Mouse (Mus musculus) adrenal gland, adult 8-10 months (tissue): ENCODE data around the gene Klf3. TPM values are rescaled to one million over a fixed set of nuclear protein-coding genes. Genes with fewer than 3 reads are reported as not detected.

ENCODE experiments used
- DNase-seq: peaks from one replicate; pipeline ENCODE4 v3.0.0; 2022
- total RNA-seq, 4 experiments: library from RNA; stranded (reverse); gene quantifications; 2 replicates each; pipeline ENCODE4 v1.2.4; 2022

Gene Klf3
- 10 to 100 TPM; 48.3 to 64.6 (median 53.4) TPM for total RNA-seq

DNA sequence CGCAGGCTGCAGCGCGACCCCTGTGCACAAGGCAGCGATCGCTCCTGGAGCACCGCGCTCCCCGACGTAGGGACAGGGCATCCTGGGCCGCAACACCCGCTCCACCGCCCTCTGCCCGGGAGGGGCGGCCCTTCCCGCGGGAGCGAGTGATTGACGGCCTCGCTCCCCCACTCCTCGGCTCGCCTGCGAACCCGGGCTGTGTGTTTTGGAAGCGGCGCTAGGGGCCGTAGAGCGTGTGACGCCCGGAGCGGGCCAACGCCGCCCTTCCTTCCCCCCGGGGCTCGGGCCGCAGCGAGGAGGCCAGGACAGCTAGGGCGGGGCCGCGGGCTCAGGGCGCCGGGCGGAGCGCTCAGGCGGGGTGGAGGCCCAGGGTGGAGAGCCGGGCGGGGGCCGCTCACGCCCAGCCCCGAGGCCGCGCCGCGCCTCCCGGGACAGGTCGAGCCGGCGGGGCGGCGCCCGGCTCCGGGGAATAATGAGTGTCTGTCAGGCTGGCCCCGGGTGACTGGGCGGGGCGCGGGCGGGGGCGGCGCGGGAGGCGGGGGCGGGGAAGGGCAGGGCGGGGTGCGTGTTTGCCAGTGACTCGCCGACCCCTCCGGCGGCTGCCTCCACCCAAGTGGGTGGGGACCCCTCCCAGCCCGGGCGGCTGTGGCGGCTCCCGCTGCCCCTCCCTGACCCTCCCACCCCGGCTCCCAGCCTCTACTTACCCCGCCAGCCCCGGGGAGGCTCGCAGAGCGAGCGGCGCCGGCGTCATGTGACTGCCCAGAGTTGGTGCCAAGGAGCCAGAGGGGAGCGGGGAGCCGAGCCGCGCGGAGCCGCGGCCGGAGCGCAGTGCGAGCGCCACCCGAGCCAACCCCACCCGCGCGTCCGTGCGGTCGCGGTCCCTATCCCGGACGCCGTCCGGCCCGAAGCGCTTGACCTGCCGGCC, at the start of gene Klf3:
TSS of gene Klf3 (plus strand) at position 594 of the 925 bp plus-strand sequence.
- peak; percentile 94 for DNase-seq

DNA sequence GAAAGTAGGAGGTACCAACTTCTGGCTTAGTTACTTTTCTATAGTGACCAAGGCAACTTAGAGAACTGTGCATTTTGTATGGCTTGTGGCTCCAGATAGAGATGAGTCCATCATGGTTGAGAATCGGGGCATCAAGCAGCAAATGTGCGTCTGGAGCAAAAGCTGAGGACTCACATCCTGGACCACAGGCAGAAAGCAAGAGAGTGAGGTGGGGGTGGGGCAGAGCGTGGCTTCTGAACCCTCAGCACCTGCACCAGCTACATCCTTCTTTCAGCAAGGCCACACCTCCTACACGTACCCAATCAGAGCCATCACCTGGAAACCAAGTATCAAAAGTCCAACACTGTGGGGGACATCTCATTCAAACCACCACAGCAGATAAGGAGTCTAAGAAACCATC, 40.9 kb upstream of the Klf3 start:
- DNase-seq = no peak

GRCm38 (mm10) chr5:64764452-64764851, 38.7 kb upstream of the Klf3 start:
- no peak for DNase-seq

GRCm38 (mm10) chr5:64765765-64766164, 37.4 kb upstream of the Klf3 start:
- DNase-seq = no peak

DNA sequence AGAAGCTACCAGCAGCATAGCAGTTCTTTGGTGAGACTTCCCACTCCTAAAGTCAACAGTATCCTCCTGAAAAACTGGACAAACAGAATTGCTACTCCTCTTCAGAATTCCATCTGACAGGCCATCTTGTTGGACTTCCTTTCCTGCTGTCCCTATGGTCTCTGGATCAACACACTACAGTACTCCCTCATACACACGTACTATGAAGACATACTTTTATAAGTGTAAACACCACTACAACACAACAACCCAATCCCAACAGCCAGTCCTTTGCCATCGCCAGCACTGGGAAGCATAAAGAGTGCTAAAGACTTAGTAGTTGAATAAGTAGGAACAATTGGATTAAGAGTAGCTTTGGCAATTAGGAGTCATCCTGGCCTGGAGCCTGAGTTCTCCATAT, 36.6 kb upstream of the Klf3 start:
- no peak for DNase-seq

GRCm38 (mm10) chr5:64771619-64772018, 31.6 kb upstream of the Klf3 start:
- no peak for DNase-seq

GRCm38 (mm10) chr5:64778211-64778610, 25.0 kb upstream of the Klf3 start:
- DNase-seq = no peak

DNA sequence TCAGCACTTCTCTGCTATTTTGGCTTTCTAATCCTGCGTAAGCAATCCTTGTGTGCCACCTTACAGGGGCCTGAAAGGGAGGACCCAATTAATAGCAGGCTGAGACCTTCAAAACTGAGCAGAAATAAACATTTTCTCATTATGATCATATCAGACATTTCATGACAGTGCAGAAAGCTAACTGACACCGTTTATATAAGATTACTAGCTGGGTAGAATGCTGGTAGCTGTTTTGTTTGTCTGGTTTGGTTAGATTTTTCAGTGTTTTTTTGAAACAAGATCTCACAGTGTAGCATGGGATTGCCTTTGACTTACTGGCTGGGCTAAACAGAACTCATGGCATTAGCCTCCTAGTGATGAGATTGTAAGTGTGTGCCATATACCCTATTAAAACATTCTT, 23.9 kb upstream of the Klf3 start:
- no peak for DNase-seq

DNA sequence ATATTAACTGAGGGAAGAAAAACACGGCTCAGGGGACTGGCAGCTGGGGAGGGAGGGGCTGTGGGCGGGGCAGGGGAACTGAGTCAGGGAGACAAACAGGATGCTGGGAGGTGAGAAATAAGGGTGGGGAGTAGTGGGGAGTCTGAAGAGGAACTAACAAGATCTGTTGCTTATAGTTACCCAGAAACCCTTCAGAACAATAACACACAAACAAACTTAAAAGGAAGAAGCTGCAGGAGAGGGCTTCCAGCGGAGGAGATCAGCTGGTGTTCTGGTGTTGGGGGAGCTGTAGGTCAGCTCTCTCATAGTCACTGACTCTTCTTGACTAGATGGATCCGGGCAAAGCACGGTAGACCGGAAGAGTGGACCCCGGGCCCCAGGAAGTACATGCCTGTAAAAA, 22.4 kb upstream of the Klf3 start:
- no peak for DNase-seq

DNA sequence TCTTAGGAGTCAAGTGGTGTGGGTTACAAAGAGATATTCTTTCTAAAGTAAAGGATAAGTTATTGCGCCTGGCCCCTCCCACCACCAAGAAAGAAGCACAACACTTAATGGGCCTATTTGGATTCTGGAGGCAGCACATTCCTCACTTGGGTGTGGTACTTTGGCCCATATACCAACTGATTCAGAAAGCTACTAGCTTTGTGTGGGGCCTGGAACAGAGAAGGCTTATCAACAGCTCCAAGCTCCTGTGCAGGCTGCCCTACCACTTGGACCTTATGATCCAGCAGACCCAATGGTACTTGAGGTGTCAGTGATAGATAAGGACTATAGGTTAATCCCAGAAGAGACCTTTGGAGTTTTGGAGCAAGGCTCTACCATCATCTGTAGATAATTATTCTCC, 15.0 kb upstream of the Klf3 start:
- DNase-seq = no peak

- DNase-seq = no peak
These were observed 5.0 kb upstream of the Klf3 start for GRCm38 (mm10) chr5:64798209-64798608.

GRCm38 (mm10) chr5:64801545-64801944, 1.6 kb upstream of the Klf3 start:
- DNase-seq = no peak

DNA sequence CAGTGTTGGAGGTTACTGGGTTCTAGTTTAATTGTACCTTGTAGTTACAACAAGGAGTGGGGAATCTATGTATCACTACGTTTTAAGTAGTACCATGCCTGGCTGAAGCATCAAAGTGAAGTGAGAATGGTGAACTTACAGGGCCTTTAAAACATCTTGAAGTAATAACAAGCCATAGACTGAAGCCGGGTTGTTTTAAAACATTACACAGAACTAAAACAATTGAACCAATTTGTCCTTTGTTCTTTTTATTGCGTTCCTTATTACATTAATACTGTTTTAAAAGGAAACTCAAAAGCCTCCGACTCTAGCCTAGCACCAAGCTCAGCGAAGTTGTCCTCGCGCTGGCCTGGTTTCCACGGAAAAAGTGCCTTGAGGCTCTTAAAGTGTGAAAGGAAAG, 1.0 kb upstream of the Klf3 start:
- DNase-seq = no peak

GRCm38 (mm10) chr5:64803720-64804462, 703 bp downstream of the Klf3 start:
- peak; percentile 44 for DNase-seq

DNA sequence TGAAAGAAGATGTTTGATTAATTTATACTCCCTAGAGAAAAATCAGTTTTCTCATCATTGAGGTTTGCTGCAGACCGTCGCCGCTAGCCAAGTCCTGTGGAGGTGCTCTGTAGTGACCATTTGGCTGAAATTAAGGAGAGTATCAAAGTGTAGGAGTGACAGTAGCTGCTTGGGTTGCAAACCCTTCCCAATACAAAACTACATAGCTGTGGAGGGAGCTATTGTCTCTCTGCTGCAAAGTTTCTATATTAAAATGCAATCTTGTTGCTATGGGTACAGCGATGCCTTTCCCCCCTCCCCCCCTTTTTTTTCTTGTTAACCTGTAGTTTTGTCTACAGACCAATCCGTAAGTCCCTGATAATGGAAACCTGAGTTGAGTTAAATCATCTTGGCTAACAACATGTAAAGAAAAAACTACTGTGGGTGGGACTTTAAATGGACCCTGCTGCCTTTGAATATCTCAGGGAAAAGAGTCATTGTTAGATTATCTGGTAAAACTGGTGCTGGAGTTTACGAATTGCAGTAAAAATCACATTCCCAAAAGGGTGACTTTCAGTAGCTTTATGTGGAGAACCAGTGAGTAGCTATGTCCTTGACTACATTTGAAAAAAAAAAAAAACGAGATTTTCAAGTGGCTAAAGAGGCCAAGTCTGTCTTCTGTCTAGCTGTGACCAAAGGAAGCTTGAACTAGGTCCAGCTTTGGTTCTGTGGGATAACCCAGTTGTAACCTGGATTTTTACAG, 2.1 kb downstream of the Klf3 start:
- DNase-seq = no peak

DNA sequence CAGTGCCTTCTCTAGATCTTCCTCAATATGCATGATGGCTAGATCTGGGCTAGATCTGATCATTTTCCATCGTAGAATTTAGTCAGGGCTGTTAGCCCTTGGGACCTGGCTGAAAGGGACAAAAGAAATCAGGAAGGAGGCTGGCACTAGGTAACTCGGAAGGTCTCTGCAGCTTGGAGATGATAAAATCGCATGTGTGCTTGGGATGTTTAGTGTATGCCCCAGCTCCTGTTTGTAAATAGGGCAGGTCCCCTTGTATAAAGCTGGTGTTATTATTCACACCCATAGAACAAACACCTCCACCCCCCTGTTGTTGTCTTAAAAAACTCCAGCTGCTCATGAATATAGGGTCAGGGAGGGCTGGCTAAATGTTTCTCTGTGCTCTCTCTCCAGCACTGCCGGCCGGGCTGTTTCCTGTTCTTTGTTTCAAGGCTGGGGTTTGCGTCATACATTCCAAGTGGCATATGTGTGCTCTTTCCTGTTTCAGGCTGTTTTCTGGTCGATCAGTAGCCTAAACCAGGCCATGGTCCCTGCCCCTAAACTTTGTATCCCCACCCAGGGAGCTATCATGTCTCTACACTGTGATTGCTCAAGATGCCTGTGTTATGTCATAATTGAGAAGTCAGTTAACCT, 2.8 kb downstream of the Klf3 start:
- DNase-seq = peak; percentile 88

DNA sequence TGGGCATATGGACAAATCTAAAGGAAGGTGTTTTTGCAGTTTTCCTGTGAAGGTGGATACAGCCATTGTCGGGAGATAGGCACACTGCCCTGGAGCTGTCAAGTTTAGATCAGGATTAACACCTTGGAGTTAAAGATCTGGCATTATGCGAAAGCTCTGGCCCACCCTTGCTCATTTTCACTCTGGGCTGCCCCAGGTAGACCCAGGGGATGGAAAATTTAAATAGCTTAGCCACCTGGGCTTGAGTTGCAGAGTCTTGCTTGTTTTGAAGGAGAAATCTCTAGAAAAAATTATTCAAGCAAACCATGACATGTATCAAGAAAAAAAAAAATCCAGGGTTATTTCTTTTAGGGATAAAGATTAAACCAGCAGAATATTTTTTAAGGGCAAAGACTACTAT, 3.4 kb downstream of the Klf3 start:
- DNase-seq = no peak

GRCm38 (mm10) chr5:64807159-64807558, 4.0 kb downstream of the Klf3 start:
- DNase-seq = no peak

- no peak for DNase-seq
These were observed 4.4 kb downstream of the Klf3 start for GRCm38 (mm10) chr5:64807603-64808002.

DNA sequence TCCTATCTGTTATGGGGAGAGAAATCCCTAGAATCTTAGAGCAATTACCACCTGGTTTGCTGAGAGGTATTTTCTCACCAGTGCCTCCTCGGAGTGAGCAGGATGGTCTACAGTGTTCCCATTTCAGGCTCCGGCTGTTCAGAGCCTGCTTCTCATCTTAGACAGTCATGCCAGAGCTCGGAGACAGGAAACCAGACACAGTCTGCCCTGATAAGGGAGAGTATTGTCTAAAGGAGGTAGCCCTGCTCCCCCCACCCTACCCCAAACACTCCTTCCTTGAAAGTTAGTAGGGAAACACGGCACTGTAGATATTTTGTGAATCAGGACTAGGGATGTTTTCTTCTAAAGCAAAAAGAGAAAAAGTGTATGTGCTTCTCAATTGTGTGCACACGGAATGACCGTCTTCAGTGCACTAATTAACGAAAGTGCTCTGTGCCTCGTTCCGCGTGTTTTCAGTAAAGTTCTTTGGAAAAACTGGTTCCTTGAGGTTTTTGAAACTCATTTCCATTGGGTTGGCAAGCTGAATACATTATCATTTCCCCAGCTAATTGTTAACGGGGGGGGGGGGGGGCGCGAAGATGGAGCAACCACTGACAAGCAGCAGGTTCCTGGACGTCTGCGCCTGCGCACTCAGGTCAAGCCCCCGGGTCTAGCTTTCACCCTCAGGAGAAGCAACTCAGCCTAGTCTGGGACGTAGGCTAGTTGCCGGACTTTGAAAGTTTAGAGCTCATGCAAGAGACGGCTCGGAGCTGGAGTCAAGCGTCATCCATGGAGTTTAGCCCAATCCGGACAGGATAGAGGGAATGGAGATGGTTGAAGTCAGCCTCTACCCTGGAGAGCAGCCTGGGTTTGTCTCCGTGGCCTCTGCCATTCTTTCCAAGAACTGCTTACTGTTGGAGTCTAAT, 5.2 kb downstream of the Klf3 start:
- DNase-seq = no peak

DNA sequence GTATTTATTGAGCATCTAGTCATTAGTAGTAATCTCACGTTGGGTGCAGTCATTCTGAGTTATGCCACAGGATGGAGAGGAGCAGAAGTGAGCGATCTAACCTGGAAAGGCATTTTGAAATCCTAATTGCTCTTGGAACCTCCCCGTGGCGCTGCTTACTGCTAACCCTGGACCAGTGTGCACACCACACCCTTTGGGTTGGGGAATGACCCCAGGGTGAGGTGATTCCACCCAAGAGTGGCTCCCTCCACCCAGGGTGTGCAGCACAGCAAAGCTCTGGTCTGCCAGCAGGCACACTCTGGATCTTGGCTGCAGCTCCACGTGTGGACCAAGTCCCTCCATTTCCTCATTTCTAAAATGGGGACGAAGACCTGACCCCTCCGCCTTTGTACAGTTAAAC, 6.1 kb downstream of the Klf3 start:
- no peak for DNase-seq
